Mouse (Mus musculus): ENCODE measurements around the gene Gpr108.

DNA sequence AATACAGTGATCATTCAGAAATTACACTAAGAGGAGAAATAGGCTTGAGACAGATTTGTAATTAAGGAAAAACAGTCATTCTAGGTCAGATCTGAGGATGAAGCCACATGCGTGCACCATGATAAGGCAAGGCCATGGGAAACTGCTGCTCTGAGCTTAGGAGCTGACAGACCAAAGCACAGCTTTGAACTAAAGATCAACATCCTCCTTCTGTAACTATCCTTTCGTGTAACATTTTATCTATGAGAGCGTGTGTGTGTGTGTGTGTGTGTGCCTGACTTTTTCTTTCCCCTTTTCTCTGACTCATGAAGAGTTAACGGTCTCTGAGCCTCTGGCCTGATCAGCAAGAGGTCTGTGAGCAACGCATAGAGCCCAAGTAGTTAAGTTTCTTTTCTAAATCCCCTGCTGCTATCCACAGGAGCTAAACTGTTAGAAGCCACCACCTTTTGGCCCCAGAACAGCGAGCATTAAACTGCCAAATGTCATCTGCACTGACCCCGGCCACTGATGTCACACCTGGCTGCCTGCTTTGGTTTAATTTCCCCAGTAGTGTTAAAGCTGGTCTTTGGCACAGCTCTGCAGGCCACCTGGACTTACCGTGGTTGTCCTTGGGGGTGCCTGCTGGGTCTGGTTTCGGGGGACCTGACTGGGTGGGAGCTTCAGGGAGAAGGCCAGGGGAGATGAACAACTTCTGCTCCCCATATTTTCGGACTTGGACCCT, 4.4 kb downstream of the Gpr108 start:
- no peak for TF ChIP-seq POLR2A (IDR thresholded peaks at IDR 0.05; ENCODE audit: low read depth, low read length)
- TF ChIP-seq CTCF (IDR thresholded peaks at IDR 0.05; ENCODE audit: borderline replicate concordance, insufficient read depth, low read length), result no peak

Data from embryonic fibroblast, embryonic 13.5 days (primary cell).